Mouse (Mus musculus) kidney, embryonic 16.5 days (tissue): ENCODE measurements at regions not wholly inside any gene's neighbourhood (a gene's known extent, or its start where the extent isn't known, plus 50 kb on each side); places are given as distances from the start of the nearest gene placed in this dataset.

Experiments used
- ATAC-seq: fragments of 200-750 bp; cut with Nextera tagmentation; 2 replicates; pipeline ENCODE4 v1.8.0; 2017; ENCODE audit warnings: moderate TSS enrichment; ENCODE audit not compliant: low FRiP score, low TSS enrichment
- H3K27ac ChIP-seq: fragments of 300-500 bp; sonication (generic); 2 replicates; pipeline ENCODE4 v1.5.1; 2014; ENCODE audit warnings: low read length
- H3K27me3 ChIP-seq: fragments of 300-500 bp; sonication (generic); 2 replicates; pipeline ENCODE4 v1.6.1; 2014; ENCODE audit warnings: low read length, control low read depth, mixed read lengths; ENCODE audit not compliant: insufficient read depth
- H3K36me3 ChIP-seq: fragments of 300-500 bp; sonication (generic); 2 replicates; pipeline ENCODE4 v1.6.1; 2014; ENCODE audit warnings: low read length, control low read depth, mixed read lengths; ENCODE audit not compliant: insufficient read depth
- H3K4me1 ChIP-seq: fragments of 300-500 bp; sonication (generic); 2 replicates; pipeline ENCODE4 v1.6.1; 2014; ENCODE audit warnings: low read length, control low read depth, mixed read lengths; ENCODE audit not compliant: insufficient read depth
- H3K4me2 ChIP-seq: fragments of 300-500 bp; sonication (generic); replicated peaks from 2 replicates; pipeline ENCODE4 v1.6.1; 2014; ENCODE audit warnings: low read depth, low read length
- H3K4me3 ChIP-seq: fragments of 300-500 bp; sonication (generic); 2 replicates; pipeline ENCODE4 v1.5.1; 2014; ENCODE audit warnings: mild to moderate bottlenecking, low read length
- H3K9ac ChIP-seq: fragments of 300-500 bp; sonication (generic); replicated peaks from 2 replicates; pipeline ENCODE4 v1.6.1; 2014; ENCODE audit warnings: low read length
- H3K9me3 ChIP-seq: fragments of 300-500 bp; sonication (generic); 2 replicates; pipeline ENCODE4 v1.6.1; 2016; ENCODE audit warnings: low read length, control low read depth
- WGBS: fragments of 180-500 bp; shearing (Covaris S2); extraction: QIAGEN DNeasy Blood & Tissue Kit; methylation state at CpG from one replicate; pipeline ENCODE4 v1.1.7; 2014; 5-methylcytosine and 5-hydroxymethylcytosine counted together

DNA sequence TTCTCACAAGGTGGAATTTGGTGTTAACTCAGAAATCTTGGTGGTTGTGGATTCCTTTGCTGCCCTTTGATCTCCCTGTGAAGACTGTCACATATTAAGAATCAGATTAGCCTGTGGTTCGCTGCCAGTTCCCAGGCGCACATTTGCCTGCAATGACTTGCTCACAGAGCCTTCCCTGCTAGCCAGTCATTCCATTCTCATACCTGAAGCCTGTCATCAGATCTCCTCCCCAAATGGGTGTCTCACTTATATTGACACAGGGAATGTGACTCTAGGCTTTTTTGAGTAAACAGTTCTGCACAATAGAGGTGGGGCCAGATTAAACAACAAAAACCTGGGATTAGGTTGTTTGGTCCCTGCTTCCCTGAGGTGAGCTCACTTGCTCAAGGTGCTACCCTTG, 621.4 kb downstream of the Slc4a3 start:
- no peaks in the 10 kb centered on the region for H3K36me3 ChIP-seq
- H3K4me3 ChIP-seq = no peak overlapping the region
- no peak overlapping the region for H3K9ac ChIP-seq
- no peaks in the 10 kb centered on the region for H3K27me3 ChIP-seq
- 63% methylated on average over 2 of the region's 2 CpGs for WGBS
- no peak overlapping the region for H3K27ac ChIP-seq
- no peak for ATAC-seq
- no peaks in the 10 kb centered on the region for H3K9me3 ChIP-seq
- no peaks in the 10 kb centered on the region for H3K4me1 ChIP-seq
- no peak overlapping the region for H3K4me2 ChIP-seq

- ATAC-seq = no peak
- 79% methylated on average over 3 of the region's 3 CpGs for WGBS
- no peaks in the 10 kb centered on the region for H3K4me1 ChIP-seq
These were observed 635.1 kb downstream of the Slc4a3 start for GRCm38 (mm10) chr1:76181181-76181580.

DNA sequence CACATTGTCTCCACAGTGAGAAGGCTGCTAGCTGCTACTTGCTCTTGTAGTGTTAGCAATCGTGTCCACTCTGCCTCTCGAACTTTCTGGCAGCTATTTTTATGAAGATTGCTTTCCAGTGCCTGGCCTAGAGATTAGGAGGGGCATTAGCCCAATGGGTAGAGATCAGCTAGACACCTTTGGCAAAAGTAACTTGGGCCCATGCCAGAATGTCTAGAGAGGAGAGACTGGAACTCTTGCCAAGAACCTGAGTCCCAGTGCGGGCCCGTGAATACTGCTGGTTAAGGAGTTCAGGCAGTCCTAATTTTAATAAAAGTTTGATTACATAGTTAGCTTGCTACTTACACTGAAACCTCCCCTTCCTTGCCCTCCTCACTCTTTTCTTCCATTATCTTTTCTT, 648.8 kb downstream of the Slc4a3 start:
- Histone ChIP-seq H3K4me1 (no peaks in the 10 kb centered on the region), H3K27me3 (no peaks in the 10 kb centered on the region), H3K4me2 (no peak overlapping the region), H3K27ac (no peak overlapping the region), H3K4me3 (no peak overlapping the region), H3K9me3 (no peaks in the 10 kb centered on the region), H3K9ac (no peak overlapping the region), H3K36me3 (no peaks in the 10 kb centered on the region)
- ATAC-seq = no peak
- WGBS = 80% methylated on average over 4 of the region's 4 CpGs

More at GRCm38 (mm10) chr1:76181181-76181580, 635.1 kb downstream of the Slc4a3 start:
- Histone ChIP-seq H3K4me3 (no peak overlapping the region), H3K9me3 (no peaks in the 10 kb centered on the region), H3K36me3 (no peaks in the 10 kb centered on the region), H3K9ac (no peak overlapping the region), H3K27ac (no peak overlapping the region), H3K27me3 (no peaks in the 10 kb centered on the region), H3K4me2 (no peak overlapping the region)

GRCm38 (mm10) chr1:76197651-76198050, 651.6 kb downstream of the Slc4a3 start:
- WGBS = 86% methylated on average over 3 of the region's 3 CpGs
- ATAC-seq = no peak
- H3K9ac ChIP-seq = no peak overlapping the region
- H3K36me3 ChIP-seq = no peaks in the 10 kb centered on the region
- no peak overlapping the region for H3K27ac ChIP-seq
- no peaks in the 10 kb centered on the region for H3K4me1 ChIP-seq
- H3K4me2 ChIP-seq = no peak overlapping the region
- H3K27me3 ChIP-seq = no peaks in the 10 kb centered on the region
- H3K9me3 ChIP-seq = no peaks in the 10 kb centered on the region
- H3K4me3 ChIP-seq = no peak overlapping the region

DNA sequence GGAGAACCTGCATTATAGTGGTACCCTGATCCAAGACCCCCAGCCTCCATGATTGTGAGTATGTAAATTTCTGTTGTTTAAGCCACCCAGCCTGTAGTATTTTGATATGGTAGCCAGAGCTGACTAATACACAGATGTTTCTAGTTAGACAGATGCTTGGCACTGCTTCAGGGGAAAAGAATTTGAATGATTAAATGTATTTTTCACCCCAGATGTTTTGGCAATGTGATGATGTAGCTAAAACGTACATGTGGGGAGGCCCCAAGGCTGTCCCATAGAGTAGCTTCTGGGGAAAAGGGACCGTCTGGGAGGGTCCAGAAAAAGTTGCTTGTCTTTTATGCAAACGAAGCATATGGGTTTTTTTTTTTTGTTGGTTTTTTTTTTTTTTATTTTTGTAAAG, 654.8 kb downstream of the Slc4a3 start:
- H3K9me3 ChIP-seq = no peaks in the 10 kb centered on the region
- WGBS = 76% methylated on average over 3 of the region's 3 CpGs
- H3K4me2 ChIP-seq = no peak overlapping the region
- no peak overlapping the region for H3K27ac ChIP-seq
- H3K27me3 ChIP-seq = no peaks in the 10 kb centered on the region
- no peak for ATAC-seq
- no peaks in the 10 kb centered on the region for H3K4me1 ChIP-seq
- no peaks in the 10 kb centered on the region for H3K36me3 ChIP-seq
- H3K4me3 ChIP-seq = no peak overlapping the region
- no peak overlapping the region for H3K9ac ChIP-seq

GRCm38 (mm10) chr1:76212486-76212885, 666.4 kb downstream of the Slc4a3 start:
- H3K9me3 ChIP-seq = no peaks in the 10 kb centered on the region
- no peaks in the 10 kb centered on the region for H3K27me3 ChIP-seq
- H3K4me3 ChIP-seq = no peak overlapping the region
- no peak overlapping the region for H3K9ac ChIP-seq
- ATAC-seq = no peak
- no peak overlapping the region for H3K4me2 ChIP-seq
- no peak overlapping the region for H3K27ac ChIP-seq
- WGBS = 96% methylated on average over 5 of the region's 5 CpGs
- no peaks in the 10 kb centered on the region for H3K4me1 ChIP-seq
- no peaks in the 10 kb centered on the region for H3K36me3 ChIP-seq

DNA sequence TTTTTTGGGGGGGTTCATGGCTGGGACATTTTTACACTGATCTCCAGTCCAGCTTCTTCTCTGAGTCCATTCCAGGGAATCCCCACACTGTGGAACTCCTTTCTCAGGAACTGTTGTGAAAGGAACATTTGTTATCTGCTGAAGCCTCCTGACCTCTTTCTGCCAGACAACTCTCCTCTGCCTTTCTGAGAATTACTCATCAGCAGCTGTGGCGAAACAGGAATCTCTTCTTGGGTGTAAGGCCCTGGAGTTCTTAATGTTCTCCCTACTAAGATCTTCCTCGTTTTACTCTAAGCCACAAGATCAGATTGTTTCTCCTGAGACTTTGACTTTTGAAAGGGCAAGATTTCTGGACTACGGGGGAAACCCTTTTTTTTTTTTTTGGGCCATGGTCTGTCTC, 698.7 kb downstream of the Slc4a3 start:
- no peak overlapping the region for H3K4me2 ChIP-seq
- no peak overlapping the region for H3K27ac ChIP-seq
- no peaks in the 10 kb centered on the region for H3K9me3 ChIP-seq
- whole genome bisulfite sequencing = 76% methylated on average over 3 of the region's 3 CpGs
- ATAC-seq = no peak
- no peaks in the 10 kb centered on the region for H3K27me3 ChIP-seq
- no peak overlapping the region for H3K4me3 ChIP-seq
- peaks cover 5% of the 10 kb centered on the region; the same call in 1 of the 2 replicates for H3K4me1 ChIP-seq
- H3K36me3 ChIP-seq = no peaks in the 10 kb centered on the region
- H3K9ac ChIP-seq = no peak overlapping the region

DNA sequence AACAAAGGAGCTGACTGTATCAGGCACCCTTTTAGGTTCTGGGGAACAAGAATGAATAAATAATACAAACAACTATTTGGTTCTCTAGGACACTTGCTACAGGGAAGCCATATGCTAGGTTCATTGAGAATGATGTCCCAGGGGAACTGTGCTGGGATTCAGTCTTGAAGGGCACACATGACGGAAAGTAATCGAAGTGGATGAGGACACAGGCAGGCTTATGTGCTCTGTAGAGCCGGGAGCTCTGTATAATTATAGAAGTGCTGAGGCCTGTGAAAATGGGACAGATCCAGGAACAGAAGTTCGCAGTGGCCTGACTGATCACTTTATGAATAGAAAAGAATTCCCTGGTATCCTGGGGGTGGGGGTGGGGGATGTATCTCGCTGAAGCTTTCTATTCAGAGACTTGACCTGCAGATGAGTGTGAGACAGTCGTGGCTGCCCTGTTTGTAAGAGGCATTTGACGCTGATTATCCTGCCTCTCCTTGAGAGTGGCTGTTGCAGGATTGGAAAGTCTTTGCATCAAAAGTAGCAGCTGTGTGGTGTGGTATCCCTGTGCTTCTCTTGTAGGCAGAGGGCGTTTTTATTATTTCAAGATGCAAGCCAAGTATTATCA, 700.2 kb downstream of the Slc4a3 start:
- Histone ChIP-seq H3K36me3 (no peaks in the 10 kb centered on the region), H3K9me3 (no peaks in the 10 kb centered on the region), H3K4me1 (peaks cover 5% of the 10 kb centered on the region; the same call in 1 of the 2 replicates), H3K27ac (no peak overlapping the region), H3K4me3 (no peak overlapping the region), H3K4me2 (no peak overlapping the region), H3K9ac (no peak overlapping the region), H3K27me3 (no peaks in the 10 kb centered on the region)
- 58% methylated on average over 8 of the region's 8 CpGs for WGBS
- ATAC-seq = no peak

- H3K27me3 ChIP-seq = no peaks in the 10 kb centered on the region
- peaks cover 5% of the 10 kb centered on the region; the same call in 1 of the 2 replicates for H3K4me1 ChIP-seq
- H3K36me3 ChIP-seq = no peaks in the 10 kb centered on the region
- no peak overlapping the region for H3K4me3 ChIP-seq
- no peak overlapping the region for H3K27ac ChIP-seq
- no peak overlapping the region for H3K9ac ChIP-seq
- no peak overlapping the region for H3K4me2 ChIP-seq
- 36% methylated on average over 8 of the region's 8 CpGs for WGBS
- no peaks in the 10 kb centered on the region for H3K9me3 ChIP-seq
- no peak for ATAC-seq
These were observed 701.1 kb downstream of the Slc4a3 start for GRCm38 (mm10) chr1:76247126-76247525.

GRCm38 (mm10) chr1:76258217-76258616, 712.2 kb downstream of the Slc4a3 start:
- Histone ChIP-seq H3K4me1 (peaks cover 8% of the 10 kb centered on the region), H3K4me3 (no peak overlapping the region), H3K9me3 (no peaks in the 10 kb centered on the region), H3K9ac (no peak overlapping the region), H3K27ac (no peak overlapping the region), H3K27me3 (no peaks in the 10 kb centered on the region), H3K4me2 (no peak overlapping the region), H3K36me3 (no peaks in the 10 kb centered on the region)
- ATAC-seq = peak; percentile 75; the same call in 1 of the 2 replicates
- 14% methylated on average over 4 of the region's 4 CpGs for WGBS
